Mouse (Mus musculus) lung, postnatal 0 days (tissue): Measurements from ENCODE around the gene Dchs1. TPM values are rescaled to one million over a fixed set of nuclear protein-coding genes. Genes with fewer than 3 reads are reported as not detected.

Source experiments
- ATAC-seq: fragments of 200-750 bp; cut with Nextera tagmentation; 2 replicates; pipeline ENCODE4 v1.8.0; 2017; ENCODE audit warnings: moderate library complexity
- DNase-seq: peaks from one replicate; pipeline ENCODE4 v3.0.0-alpha.2; 2016; ENCODE audit warnings: low spot score
- H3K27ac ChIP-seq: fragments of 300-500 bp; sonication (generic); 2 replicates; pipeline ENCODE4 v1.5.1; 2014; ENCODE audit warnings: antibody characterized with exemption, mild to moderate bottlenecking, low read length, mixed read lengths
- H3K27me3 ChIP-seq: fragments of 300-500 bp; sonication (generic); replicated peaks from 2 replicates; pipeline ENCODE4 v1.6.1; 2014; ENCODE audit warnings: low read length, mixed read lengths; ENCODE audit not compliant: insufficient read depth
- H3K36me3 ChIP-seq: fragments of 300-500 bp; sonication (generic); 2 replicates; pipeline ENCODE4 v1.6.1; 2014; ENCODE audit warnings: low read length, mixed read lengths; ENCODE audit not compliant: insufficient read depth
- H3K4me1 ChIP-seq: fragments of 300-500 bp; sonication (generic); 2 replicates; pipeline ENCODE4 v1.6.1; 2014; ENCODE audit warnings: antibody characterized with exemption, low read depth, low read length, mixed read lengths; ENCODE audit not compliant: insufficient read depth
- H3K4me2 ChIP-seq: fragments of 300-500 bp; sonication (generic); replicated peaks from 2 replicates; pipeline ENCODE4 v1.6.1; 2014; ENCODE audit warnings: low read depth, mild to moderate bottlenecking, low read length, moderate library complexity, mixed read lengths
- H3K4me3 ChIP-seq: fragments of 300-500 bp; sonication (generic); 2 replicates; pipeline ENCODE4 v1.5.1; 2014; ENCODE audit warnings: low read depth, low read length
- H3K9ac ChIP-seq: fragments of 300-500 bp; sonication (generic); replicated peaks from 2 replicates; pipeline ENCODE4 v1.6.1; 2014; ENCODE audit warnings: low read depth, mild to moderate bottlenecking
- H3K9me3 ChIP-seq: fragments of 300-500 bp; sonication (generic); 2 replicates; pipeline ENCODE4 v1.6.1; 2016; ENCODE audit warnings: low read length, mixed read lengths
- CTCF ChIP-seq: IDR thresholded peaks from 2 replicates; pipeline ENCODE4 v1.5.1; 2016; ENCODE audit warnings: antibody characterized with exemption, mild to moderate bottlenecking
- EP300 ChIP-seq: IDR thresholded peaks from 2 replicates; pipeline ENCODE4 v1.6.1; 2016; ENCODE audit warnings: antibody characterized with exemption, mild to moderate bottlenecking, control low read depth
- WGBS: fragments of 180-500 bp; shearing (Covaris S2); extraction: QIAGEN DNeasy Blood & Tissue Kit; methylation state at CpG from one replicate; pipeline ENCODE4 v1.1.7; 2014; 5-methylcytosine and 5-hydroxymethylcytosine counted together
- polyA plus RNA-seq: library from polyadenylated mRNA; unstranded; fragments of >200 nt; fragmentation: Nextera tagmentation; extraction: Ambion mirVana; gene quantifications from 2 replicates; pipeline ENCODE4 v1.2.1, GENCODE M21; 2015

Dchs1 gene
- polyA plus RNA-seq, 1 experiment from 2014 or later: 3.0 TPM

DNA sequence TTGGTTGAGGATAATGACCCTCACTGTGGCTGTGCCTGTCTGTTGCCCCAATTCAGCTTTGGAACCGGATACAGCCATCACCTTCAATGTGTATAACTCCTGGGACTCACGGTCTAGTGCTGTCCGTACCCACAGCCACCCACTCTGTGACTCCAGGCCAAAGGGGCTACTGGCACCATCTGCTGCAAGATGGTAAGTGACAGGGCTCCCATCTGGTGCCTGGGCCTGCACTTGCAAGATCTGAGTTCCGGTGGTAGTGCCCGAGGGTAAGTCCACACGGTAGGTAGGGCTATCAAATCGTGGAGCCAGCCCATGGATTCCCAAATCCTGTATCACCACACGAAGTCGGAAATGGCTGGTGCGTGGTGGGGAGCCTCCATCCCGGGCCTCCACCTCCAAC is 23.1 kb downstream of the Dchs1 start:
- no peak overlapping the region for H3K27ac ChIP-seq
- no peak overlapping the region for H3K9ac ChIP-seq
- no peak overlapping the region for H3K4me2 ChIP-seq
- no peaks in the 10 kb centered on the region for H3K9me3 ChIP-seq
- WGBS: 90% methylated on average over 11 of the region's 11 CpGs
- no peaks in the 10 kb centered on the region for H3K27me3 ChIP-seq
- no peak for TF ChIP-seq CTCF
- TF ChIP-seq EP300: no peak
- no peak overlapping the region for H3K4me3 ChIP-seq
- H3K36me3 ChIP-seq: 0 out of 2 replicates have a peak, but pooled peaks cover 13% of the 10 kb centered on the region
- no peaks in the 10 kb centered on the region for H3K4me1 ChIP-seq
- ATAC-seq: no peak
- DNase-seq: no peak

DNA sequence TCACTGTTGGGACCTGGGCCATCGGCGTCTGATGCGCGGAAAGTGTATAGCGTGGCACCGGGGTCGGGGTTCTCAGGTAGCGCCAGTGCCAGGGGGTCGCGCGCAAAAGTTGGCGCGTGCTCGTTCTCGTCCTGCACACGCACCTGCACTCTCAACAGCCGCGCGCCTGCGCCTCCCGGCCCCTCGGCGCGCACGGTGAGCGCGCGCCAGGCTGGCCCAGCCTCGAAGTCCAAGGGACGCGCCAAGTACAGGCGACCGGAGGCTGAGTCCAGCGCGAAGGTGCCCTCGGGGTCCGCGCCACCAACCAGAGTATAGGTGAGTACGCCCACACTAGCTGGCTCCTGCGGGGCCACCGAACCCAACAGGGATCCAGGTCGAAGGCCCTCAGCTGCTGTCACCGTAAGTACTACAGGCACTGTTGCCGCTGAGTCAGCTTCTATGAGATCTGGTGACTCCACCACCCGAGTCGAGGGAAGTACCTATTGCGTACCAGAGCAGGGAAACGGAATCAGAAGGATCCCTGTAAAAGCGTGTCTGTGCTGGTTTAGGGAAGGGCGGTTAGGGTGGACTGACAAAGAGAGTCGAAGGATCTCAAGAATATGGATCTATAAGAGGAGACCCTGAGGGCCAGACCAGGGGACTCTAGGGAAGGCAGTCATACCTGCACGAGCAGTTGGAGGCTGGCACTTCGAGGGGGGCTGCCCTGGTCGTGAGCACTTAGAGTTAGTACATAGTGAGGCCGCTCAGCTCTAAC is 24.8 kb downstream of the Dchs1 start:
- TF ChIP-seq CTCF (no peak), EP300 (no peak)
- no peak for DNase-seq
- Histone ChIP-seq H3K9ac (no peak overlapping the region), H3K36me3 (0 out of 2 replicates have a peak, but pooled peaks cover 13% of the 10 kb centered on the region), H3K4me3 (peak overlapping the region; percentile 3; the same call in 1 of the 2 replicates), H3K9me3 (no peaks in the 10 kb centered on the region), H3K4me1 (no peaks in the 10 kb centered on the region), H3K4me2 (peak overlapping the region; percentile 30), H3K27ac (no peak overlapping the region), H3K27me3 (no peaks in the 10 kb centered on the region)
- 57% methylated on average over 55 of the region's 55 CpGs for WGBS
- ATAC-seq: no peak; the same call in 1 of the 2 replicates

DNA sequence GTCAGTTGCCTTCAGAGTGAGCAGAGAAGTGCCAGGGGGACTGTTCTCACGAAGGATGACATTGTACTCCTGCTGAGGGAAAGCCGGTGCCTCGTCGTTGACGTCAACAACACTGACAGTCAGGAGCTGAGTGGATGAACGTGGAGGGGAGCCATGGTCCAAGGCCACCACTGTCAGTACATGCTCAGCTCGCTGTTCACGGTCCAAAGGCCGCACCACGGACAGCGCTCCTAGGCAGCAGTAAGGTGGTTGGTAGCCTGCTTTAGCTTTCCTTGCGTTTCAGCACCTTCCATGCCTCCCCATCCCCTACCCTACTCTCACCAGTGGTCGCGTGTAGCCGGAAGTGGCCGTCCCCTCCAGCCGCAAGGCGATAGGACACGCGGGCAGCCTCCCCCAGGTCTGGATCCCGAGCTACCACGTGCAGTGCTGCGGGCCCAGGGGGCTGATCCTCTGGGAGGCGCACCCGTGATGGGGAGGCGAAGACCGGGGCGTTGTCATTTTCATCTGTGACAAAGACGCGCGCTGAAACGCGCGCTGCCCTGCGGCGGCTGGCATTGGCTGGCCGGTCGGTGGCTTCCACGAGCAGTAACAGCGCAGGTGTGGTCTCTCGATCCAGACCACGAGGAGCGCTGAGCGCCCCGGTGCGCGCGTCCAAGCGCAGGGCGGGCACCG is 25.5 kb downstream of the Dchs1 start:
- no peak for TF ChIP-seq EP300
- no peak for TF ChIP-seq CTCF
- no peak overlapping the region for H3K9ac ChIP-seq
- whole genome bisulfite sequencing: 49% methylated on average over 51 of the region's 51 CpGs
- DNase-seq (no peak), ATAC-seq (no peak)
- no peak overlapping the region for H3K27ac ChIP-seq
- H3K4me1 ChIP-seq: no peaks in the 10 kb centered on the region
- peak overlapping the region; percentile 3; the same call in 1 of the 2 replicates for H3K4me3 ChIP-seq
- H3K4me2 ChIP-seq: peak overlapping the region; percentile 30
- no peaks in the 10 kb centered on the region for H3K9me3 ChIP-seq
- H3K36me3 ChIP-seq: 0 out of 2 replicates have a peak, but pooled peaks cover 18% of the 10 kb centered on the region
- H3K27me3 ChIP-seq: no peaks in the 10 kb centered on the region

- no peak overlapping the region for H3K4me3 ChIP-seq
- WGBS: 89% methylated on average over 10 of the region's 10 CpGs
- H3K27me3 ChIP-seq: no peaks in the 10 kb centered on the region
- H3K9me3 ChIP-seq: no peaks in the 10 kb centered on the region
- H3K27ac ChIP-seq: no peak overlapping the region
- 0 out of 2 replicates have a peak, but pooled peaks cover 15% of the 10 kb centered on the region for H3K36me3 ChIP-seq
- no peak overlapping the region for H3K4me2 ChIP-seq
- DNase-seq (no peak), ATAC-seq (no peak)
- TF ChIP-seq CTCF (no peak), EP300 (no peak)
- H3K9ac ChIP-seq: no peak overlapping the region
- peaks cover 5% of the 10 kb centered on the region; the same call in 1 of the 2 replicates for H3K4me1 ChIP-seq
These were observed 34.2 kb downstream of the Dchs1 start for GRCm38 (mm10) chr7:105753281-105753680.

DNA sequence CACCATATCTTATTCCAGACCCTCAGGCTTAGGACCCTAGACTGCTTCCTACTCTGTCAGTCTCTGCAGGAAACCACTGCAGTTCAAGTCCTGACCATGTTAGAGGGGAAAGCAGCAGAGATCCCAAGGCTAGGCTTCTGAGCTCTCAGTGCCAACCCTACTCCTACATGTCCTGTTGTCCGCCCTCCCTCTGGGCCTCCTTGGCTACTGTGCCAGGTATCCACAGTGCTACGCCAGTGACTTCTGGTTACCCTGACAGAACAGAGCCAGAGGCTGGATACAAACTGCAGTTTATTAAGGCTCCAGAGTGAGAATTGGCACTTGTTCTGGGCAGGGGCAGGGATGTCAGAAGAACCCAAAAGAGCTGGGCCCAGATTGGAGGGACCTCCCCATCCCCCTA is 34.7 kb downstream of the Dchs1 start:
- Histone ChIP-seq H3K4me1 (peaks cover 5% of the 10 kb centered on the region; the same call in 1 of the 2 replicates), H3K27me3 (no peaks in the 10 kb centered on the region), H3K36me3 (0 out of 2 replicates have a peak, but pooled peaks cover 15% of the 10 kb centered on the region), H3K9me3 (no peaks in the 10 kb centered on the region), H3K4me3 (no peak overlapping the region), H3K27ac (no peak overlapping the region), H3K4me2 (no peak overlapping the region), H3K9ac (no peak overlapping the region)
- no peak for TF ChIP-seq EP300
- TF ChIP-seq CTCF: 0 out of 2 replicates have a peak, but pooled peaks have one; percentile 18
- no peak for DNase-seq
- 100% methylated on average over 2 of the region's 2 CpGs for whole genome bisulfite sequencing
- ATAC-seq: no peak
